Mouse (Mus musculus): ENCODE data around the gene Gm10840.

The Gm10840 gene

GRCm38 (mm10) chr11:106155761-106156160 lies 4.9 kb upstream of the Gm10840 start:
- Histone ChIP-seq H3K27me3 (ENCODE audit: control insufficient read depth, insufficient read depth, low read length, poor library complexity, severe bottlenecking) (no peaks in the 10 kb centered on the region), H3K36me3 (ENCODE audit: control insufficient read depth, insufficient read depth, low read length, poor library complexity, severe bottlenecking) (peaks cover 21% of the 10 kb centered on the region)
- DNase-seq (ENCODE audit: low read depth, low spot score) = no peak

- Histone ChIP-seq H3K27me3 (ENCODE audit: control insufficient read depth, insufficient read depth, low read length, poor library complexity, severe bottlenecking) (no peaks in the 10 kb centered on the region), H3K36me3 (ENCODE audit: control insufficient read depth, insufficient read depth, low read length, poor library complexity, severe bottlenecking) (peaks cover 21% of the 10 kb centered on the region)
- DNase-seq (ENCODE audit: low read depth, low spot score) = no peak
Observed at GRCm38 (mm10) chr11:106156257-106156656, 4.4 kb upstream of the Gm10840 start.

GRCm38 (mm10) chr11:106157154-106157553 lies 3.5 kb upstream of the Gm10840 start:
- no peak for DNase-seq (ENCODE audit: low read depth, low spot score)

GRCm38 (mm10) chr11:106158081-106158929 lies 2.3 kb upstream of the Gm10840 start:
- H3K27me3 ChIP-seq (ENCODE audit: control insufficient read depth, insufficient read depth, low read length, poor library complexity, severe bottlenecking) = no peaks in the 10 kb centered on the region
- DNase-seq (ENCODE audit: low read depth, low spot score) = peak; percentile 79
- H3K36me3 ChIP-seq (ENCODE audit: control insufficient read depth, insufficient read depth, low read length, poor library complexity, severe bottlenecking) = peaks cover 19% of the 10 kb centered on the region

More at GRCm38 (mm10) chr11:106157154-106157553, 3.5 kb upstream of the Gm10840 start:
- no peaks in the 10 kb centered on the region for H3K27me3 ChIP-seq (ENCODE audit: control insufficient read depth, insufficient read depth, low read length, poor library complexity, severe bottlenecking)
- H3K36me3 ChIP-seq (ENCODE audit: control insufficient read depth, insufficient read depth, low read length, poor library complexity, severe bottlenecking) = peaks cover 19% of the 10 kb centered on the region

GRCm38 (mm10) chr11:106158930-106159215 lies 1.8 kb upstream of the Gm10840 start:
- no peaks in the 10 kb centered on the region for H3K27me3 ChIP-seq (ENCODE audit: control insufficient read depth, insufficient read depth, low read length, poor library complexity, severe bottlenecking)
- H3K36me3 ChIP-seq (ENCODE audit: control insufficient read depth, insufficient read depth, low read length, poor library complexity, severe bottlenecking) = peaks cover 19% of the 10 kb centered on the region
- no peak for DNase-seq (ENCODE audit: low read depth, low spot score)

GRCm38 (mm10) chr11:106159216-106159920 lies 1.3 kb upstream of the Gm10840 start:
- DNase-seq (ENCODE audit: low read depth, low spot score) = peak; percentile 90
- peaks cover 21% of the 10 kb centered on the region for H3K36me3 ChIP-seq (ENCODE audit: control insufficient read depth, insufficient read depth, low read length, poor library complexity, severe bottlenecking)
- H3K27me3 ChIP-seq (ENCODE audit: control insufficient read depth, insufficient read depth, low read length, poor library complexity, severe bottlenecking) = no peaks in the 10 kb centered on the region

GRCm38 (mm10) chr11:106159921-106160840 lies 469 bp upstream of the Gm10840 start:
- Histone ChIP-seq H3K27me3 (ENCODE audit: control insufficient read depth, insufficient read depth, low read length, poor library complexity, severe bottlenecking) (no peaks in the 10 kb centered on the region), H3K36me3 (ENCODE audit: control insufficient read depth, insufficient read depth, low read length, poor library complexity, severe bottlenecking) (peaks cover 18% of the 10 kb centered on the region)
- peak; percentile 70 for DNase-seq (ENCODE audit: low read depth, low spot score)

GRCm38 (mm10) chr11:106162237-106162636 lies 1.6 kb downstream of the Gm10840 start:
- DNase-seq (ENCODE audit: low read depth, low spot score) = no peak
- no peaks in the 10 kb centered on the region for H3K27me3 ChIP-seq (ENCODE audit: control insufficient read depth, insufficient read depth, low read length, poor library complexity, severe bottlenecking)
- peaks cover 16% of the 10 kb centered on the region for H3K36me3 ChIP-seq (ENCODE audit: control insufficient read depth, insufficient read depth, low read length, poor library complexity, severe bottlenecking)

GRCm38 (mm10) chr11:106163546-106163945 lies 2.9 kb downstream of the Gm10840 start:
- H3K27me3 ChIP-seq (ENCODE audit: control insufficient read depth, insufficient read depth, low read length, poor library complexity, severe bottlenecking) = no peaks in the 10 kb centered on the region
- no peak for DNase-seq (ENCODE audit: low read depth, low spot score)
- peaks cover 9% of the 10 kb centered on the region; the same call in 1 of the 2 replicates for H3K36me3 ChIP-seq (ENCODE audit: control insufficient read depth, insufficient read depth, low read length, poor library complexity, severe bottlenecking)

GRCm38 (mm10) chr11:106164601-106165180 lies 4.0 kb downstream of the Gm10840 start:
- DNase-seq (ENCODE audit: low read depth, low spot score) = no peak
- Histone ChIP-seq H3K27me3 (ENCODE audit: control insufficient read depth, insufficient read depth, low read length, poor library complexity, severe bottlenecking) (no peaks in the 10 kb centered on the region), H3K36me3 (ENCODE audit: control insufficient read depth, insufficient read depth, low read length, poor library complexity, severe bottlenecking) (peaks cover 6% of the 10 kb centered on the region; the same call in 1 of the 2 replicates)

- peak; percentile 33 for DNase-seq (ENCODE audit: low read depth, low spot score)
- Histone ChIP-seq H3K36me3 (ENCODE audit: control insufficient read depth, insufficient read depth, low read length, poor library complexity, severe bottlenecking) (peaks cover 6% of the 10 kb centered on the region; the same call in 1 of the 2 replicates), H3K27me3 (ENCODE audit: control insufficient read depth, insufficient read depth, low read length, poor library complexity, severe bottlenecking) (no peaks in the 10 kb centered on the region)
Observed at GRCm38 (mm10) chr11:106167435-106167834, 6.8 kb downstream of the Gm10840 start.

- Histone ChIP-seq H3K27me3 (ENCODE audit: control insufficient read depth, insufficient read depth, low read length, poor library complexity, severe bottlenecking) (no peaks in the 10 kb centered on the region), H3K36me3 (ENCODE audit: control insufficient read depth, insufficient read depth, low read length, poor library complexity, severe bottlenecking) (peaks cover 1% of the 10 kb centered on the region; the same call in 1 of the 2 replicates)
- DNase-seq (ENCODE audit: low read depth, low spot score) = peak; percentile 77
Observed at GRCm38 (mm10) chr11:106170807-106171206, 10.2 kb downstream of the Gm10840 start.

- peaks cover 3% of the 10 kb centered on the region; the same call in 1 of the 2 replicates for H3K36me3 ChIP-seq (ENCODE audit: control insufficient read depth, insufficient read depth, low read length, poor library complexity, severe bottlenecking)
- no peaks in the 10 kb centered on the region for H3K27me3 ChIP-seq (ENCODE audit: control insufficient read depth, insufficient read depth, low read length, poor library complexity, severe bottlenecking)
- DNase-seq (ENCODE audit: low read depth, low spot score) = no peak
Observed at GRCm38 (mm10) chr11:106173228-106173627, 12.6 kb downstream of the Gm10840 start.

- DNase-seq (ENCODE audit: low read depth, low spot score) = no peak
- Histone ChIP-seq H3K27me3 (ENCODE audit: control insufficient read depth, insufficient read depth, low read length, poor library complexity, severe bottlenecking) (no peaks in the 10 kb centered on the region), H3K36me3 (ENCODE audit: control insufficient read depth, insufficient read depth, low read length, poor library complexity, severe bottlenecking) (peaks cover 3% of the 10 kb centered on the region; the same call in 1 of the 2 replicates)
Observed at GRCm38 (mm10) chr11:106174372-106174771, 13.7 kb downstream of the Gm10840 start.

All from splenic B cell, adult 2 months (primary cell).